8 mouse cellular contexts compared by ENCODE assay signal in genomic region chr5:122778231-122779226, GRCm38 (mm10). TPM values are rescaled to one million over a fixed set of nuclear protein-coding genes. Genes with fewer than 3 reads are reported as not detected.
DNase-seq lines count a peak whose midpoint lies in the region; ATAC-seq and TF ChIP-seq lines count a peak whose summit lies in the region.

No protein-coding gene starts in this region.

- H3K27me3 ChIP-seq in CH12.LX (replicated peaks) = no peaks in the 10 kb centered on the region
- peaks cover 13% of the 10 kb centered on the region; the same call in 1 of the 2 replicates for H3K27me3 ChIP-seq in hindbrain, embryonic 10.5 days (ENCODE audit: insufficient read depth, poor library complexity, severe bottlenecking)
- H3K27me3 ChIP-seq in limb, embryonic 11.5 days (ENCODE audit: control insufficient read depth, insufficient read depth, low read length) = no peaks in the 10 kb centered on the region

- H3K4me1 ChIP-seq in CH12.LX (ENCODE audit: control insufficient read depth in 1 of 2, insufficient read depth in 2 of 2) = peaks cover 0 to 17% of the 10 kb centered on the region in 2 experiments; a peak in 2 of 4 replicates
- H3K4me1 ChIP-seq in hindbrain, embryonic 10.5 days (replicated peaks) = peaks cover 19% of the 10 kb centered on the region
- H3K4me1 ChIP-seq in limb, embryonic 11.5 days (ENCODE audit: control insufficient read depth, insufficient read depth, low read length) = peaks cover 7% of the 10 kb centered on the region; the same call in 1 of the 2 replicates

- no peak overlapping the region for H3K27ac ChIP-seq in CH12.LX (ENCODE audit: insufficient read depth, low read depth)
- H3K27ac ChIP-seq in hindbrain, embryonic 10.5 days = peak overlapping the region; percentile 91
- no peak overlapping the region for H3K27ac ChIP-seq in limb, embryonic 11.5 days (replicated peaks; ENCODE audit: low read depth, low read length)

- intact Hi-C loops in heart, postnatal 25 days (cut with DNase I) = loop anchor here (5.0 kb wide), 1 partner anchor 276 kb away; the partner anchor contains the start of gene Atp2a2

- peaks cover 0 to 8% of the 10 kb centered on the region in 2 experiments for H3K36me3 ChIP-seq in CH12.LX (replicated peaks in 1 of 2; ENCODE audit: control insufficient read depth in 1 of 2, insufficient read depth in 1 of 2, low read length in 1 of 2)
- peaks cover 18% of the 10 kb centered on the region for H3K36me3 ChIP-seq in hindbrain, embryonic 10.5 days
- H3K36me3 ChIP-seq in limb, embryonic 11.5 days (ENCODE audit: control insufficient read depth, insufficient read depth, low read length) = no peaks in the 10 kb centered on the region

- no peak for TF ChIP-seq CTCF in CH12.LX (conservative IDR thresholded peaks at IDR 0.05 in 1 of 2, IDR thresholded peaks at IDR 0.05 in 1 of 2; ENCODE audit: low read depth in 2 of 2, low read length in 2 of 2)

- peak; percentile 96 for DNase-seq in heart, adult 11 months
- no peak for DNase-seq in heart, postnatal 25 days (ENCODE audit: low spot score)
- no peak for DNase-seq in CH12.LX (ENCODE audit: extremely low read depth)
- peak; percentile 44 for DNase-seq in embryo, embryonic 9.5 days (ENCODE audit: extremely low spot score)
- DNase-seq in hindbrain, embryonic 10.5 days (ENCODE audit: low spot score) = peak; percentile 55
- DNase-seq in limb, embryonic 11.5 days (ENCODE audit: low spot score) = peak; percentile 61
- peak; percentile 55 for DNase-seq in naive thymus-derived CD4-positive, alpha-beta T cell, adult 2 months (ENCODE audit: low read depth)
- DNase-seq in layer of hippocampus, adult 9-10 months (ENCODE audit: low spot score) = no peak

- TF ChIP-seq EP300 in CH12.LX (IDR thresholded peaks at IDR 0.05; ENCODE audit: low read length) = no peak

- dilution Hi-C loops in CH12.LX (cut with MboI; ENCODE audit: extremely low pct_ligation_motif_present, extremely low pct_unique_long_range_greater_than_20kb, low sequenced_read_pairs) = no loop called here

- H3K9ac ChIP-seq in CH12.LX (ENCODE audit: insufficient read depth, low read depth) = peak overlapping the region; percentile 92
- H3K9ac ChIP-seq in limb, embryonic 11.5 days (ENCODE audit: low read length) = peak overlapping the region; percentile 88

- H3K4me2 ChIP-seq in CH12.LX (ENCODE audit: insufficient read depth, low read depth, poor library complexity, severe bottlenecking) = peak overlapping the region; percentile 53
- H3K4me2 ChIP-seq in limb, embryonic 11.5 days (ENCODE audit: low read depth, severe bottlenecking) = peak overlapping the region; percentile 95

- H3K79me2 ChIP-seq in CH12.LX (replicated peaks; ENCODE audit: control insufficient read depth, extremely low read depth, insufficient read depth, poor library complexity, severe bottlenecking) = no peaks in the 10 kb centered on the region

- H3K4me3 ChIP-seq in CH12.LX (replicated peaks in 1 of 3; ENCODE audit: low read depth in 2 of 3, low read length in 2 of 3, poor library complexity in 1 of 3) = peak overlapping the region; percentile 54 to 81 (median 66)
- peak overlapping the region; percentile 86 for H3K4me3 ChIP-seq in hindbrain, embryonic 10.5 days
- peak overlapping the region; percentile 84 for H3K4me3 ChIP-seq in limb, embryonic 11.5 days (ENCODE audit: low read depth, low read length)

- 2% methylated on average over 55 of the region's 55 CpGs for WGBS in hindbrain, embryonic 10.5 days
- WGBS in limb, embryonic 11.5 days = 1% methylated on average over 50 of the region's 55 CpGs

- no peaks in the 10 kb centered on the region for H3K9me3 ChIP-seq in CH12.LX (replicated peaks; ENCODE audit: low read length)
- H3K9me3 ChIP-seq in hindbrain, embryonic 10.5 days = no peaks in the 10 kb centered on the region
- H3K9me3 ChIP-seq in limb, embryonic 11.5 days (ENCODE audit: control insufficient read depth, low read length) = 0 out of 2 replicates have a peak, but pooled peaks cover 2% of the 10 kb centered on the region

- TF ChIP-seq POLR2A in CH12.LX (IDR thresholded peaks at IDR 0.05; ENCODE audit: low read depth, low read length) = no peak

- in situ Hi-C loops in CH12.LX (cut with MboI; ENCODE audit: low pct_ligation_motif_present, low pct_unique_long_range_greater_than_20kb, low sequenced_read_pairs) = no loop called here

- peak; percentile 66 for ATAC-seq in limb, embryonic 11.5 days (ENCODE audit: insufficient number of reproducible peaks, low FRiP score, low TSS enrichment, low read depth)

- no peak for TF ChIP-seq RAD21 in CH12.LX (IDR thresholded peaks at IDR 0.05; ENCODE audit: low read depth, low read length)

TF ChIP-seq in CH12.LX, 34 proteins besides CTCF, POLR2A, EP300 and RAD21:
- TF ChIP-seq MAX (IDR thresholded peaks at IDR 0.05; ENCODE audit: low read length) (peak; percentile 38; the same call in 1 of the 2 replicates), ZMIZ1 (IDR thresholded peaks at IDR 0.05; ENCODE audit: low read depth, low read length) (no peak), BHLHE40 (IDR thresholded peaks at IDR 0.05; ENCODE audit: low read depth, low read length) (no peak), ZNF384 (IDR thresholded peaks at IDR 0.05; ENCODE audit: low read depth, low read length) (no peak), ELF1 (IDR thresholded peaks at IDR 0.05; ENCODE audit: low read depth, low read length) (0 out of 2 replicates have a peak, but pooled peaks have one; percentile 22), HCFC1 (IDR thresholded peaks at IDR 0.05; ENCODE audit: low read depth, low read length) (no peak), TCF12 (IDR thresholded peaks at IDR 0.05; ENCODE audit: low read depth, low read length) (no peak), USF1 (IDR thresholded peaks at IDR 0.05; ENCODE audit: low read depth, low read length) (no peak), RCOR1 (conservative IDR thresholded peaks at IDR 0.05; ENCODE audit: low read depth, low read length) (no peak), TBP (conservative IDR thresholded peaks at IDR 0.05; ENCODE audit: low read depth, low read length) (no peak), MXI1 (IDR thresholded peaks at IDR 0.05; ENCODE audit: low read depth, low read length) (peak; percentile 75; the same call in 1 of the 2 replicates), NRF1 (IDR thresholded peaks at IDR 0.05; ENCODE audit: low read depth, low read length) (no peak), PAX5 (IDR thresholded peaks at IDR 0.05; ENCODE audit: low read length) (no peak), CHD1 (IDR thresholded peaks at IDR 0.05; ENCODE audit: low read depth, low read length) (no peak), ZKSCAN1 (IDR thresholded peaks at IDR 0.05; ENCODE audit: borderline replicate concordance, low read depth, low read length) (no peak), MEF2A (IDR thresholded peaks at IDR 0.05; ENCODE audit: borderline replicate concordance, low read depth, low read length) (no peak), ETS1 (conservative IDR thresholded peaks at IDR 0.05; ENCODE audit: low read depth, low read length) (no peak), POLR2AphosphoS2 (IDR thresholded peaks at IDR 0.05; ENCODE audit: low read depth, low read length) (no peak), GABPA (IDR thresholded peaks at IDR 0.05; ENCODE audit: insufficient replicate concordance, low read depth, low read length) (no peak), UBTF (IDR thresholded peaks at IDR 0.05; ENCODE audit: low read depth, low read length) (peak; percentile 54; the same call in 1 of the 2 replicates), E2F4 (IDR thresholded peaks at IDR 0.05; ENCODE audit: insufficient replicate concordance, low read depth, low read length) (no peak), SMC3 (IDR thresholded peaks at IDR 0.05; ENCODE audit: low read depth, low read length) (no peak), NELFE (IDR thresholded peaks at IDR 0.05; ENCODE audit: low read depth, low read length) (no peak)

RNA-seq across cellular contexts. Expression of gene Camkk2, which starts 0.7 kb away (rescaled TPM):
- total RNA-seq in heart, postnatal 25 days (2021) = 10 to 100 TPM; 11.0 to 11.4 TPM
- total RNA-seq in CH12.LX (2012; rRNA removed) (12.3 and 13.5 TPM in 2 replicates), CH12.LX (2014; rRNA removed) (8.6 TPM in 2 replicates)
- polyA plus RNA-seq in CH12.LX (2012; ENCODE audit: insufficient read length, low read depth) = 9.4 and 12.7 TPM in 2 replicates
- 25.1 and 29.3 TPM in 2 replicates for polyA plus RNA-seq in hindbrain, embryonic 10.5 days (2016; fragmentation: Nextera tagmentation; extraction: Ambion mirVana)
- 25.2 and 25.6 TPM in 2 replicates for polyA plus RNA-seq in limb, embryonic 11.5 days (2014; fragmentation: Nextera tagmentation; extraction: Ambion mirVana)

RNA-seq across cellular contexts. Expression of gene Anapc5, which starts 42.6 kb away (rescaled TPM):
- total RNA-seq in heart, postnatal 25 days (2021) = 100 to 1,000 TPM; 161 to 165 TPM
- total RNA-seq in CH12.LX (2012; rRNA removed) = 236 and 252 TPM in 2 replicates
- 247 and 258 TPM in 2 replicates for total RNA-seq in CH12.LX (2014; rRNA removed)
- 261 and 280 TPM in 2 replicates for polyA plus RNA-seq in CH12.LX (2012; ENCODE audit: insufficient read length, low read depth)
- 491 and 495 TPM in 2 replicates for polyA plus RNA-seq in hindbrain, embryonic 10.5 days (2016; fragmentation: Nextera tagmentation; extraction: Ambion mirVana)
- polyA plus RNA-seq in limb, embryonic 11.5 days (2014; fragmentation: Nextera tagmentation; extraction: Ambion mirVana) = 487 and 490 TPM in 2 replicates

Comparison
In these comparisons a context has a peak if more than half of its experiments do, and no peak if none do; other contexts are left out.
1. DNase-seq: peak in heart, adult 11 months (single experiment), embryo, embryonic 9.5 days (single experiment), hindbrain, embryonic 10.5 days (single experiment), limb, embryonic 11.5 days (single experiment) and naive thymus-derived CD4-positive, alpha-beta T cell, adult 2 months (single experiment); none in heart, postnatal 25 days (single experiment), CH12.LX (single experiment) and layer of hippocampus, adult 9-10 months (single experiment).
2. Peak in every context shown above with its lines, with median percentiles within 50 percentile points of each other: H3K4me3 ChIP-seq.